Mouse (Mus musculus) cerebral cortex, adult 2 months (tissue): Measurements from ENCODE around the gene Slc25a12.

ENCODE experiments used
- WGBS: fragments of 180-500 bp; shearing (Covaris S2); methylation state at CpG from one replicate; pipeline ENCODE4 v1.1.7; 2018; 5-methylcytosine and 5-hydroxymethylcytosine counted together

Gene Slc25a12

DNA sequence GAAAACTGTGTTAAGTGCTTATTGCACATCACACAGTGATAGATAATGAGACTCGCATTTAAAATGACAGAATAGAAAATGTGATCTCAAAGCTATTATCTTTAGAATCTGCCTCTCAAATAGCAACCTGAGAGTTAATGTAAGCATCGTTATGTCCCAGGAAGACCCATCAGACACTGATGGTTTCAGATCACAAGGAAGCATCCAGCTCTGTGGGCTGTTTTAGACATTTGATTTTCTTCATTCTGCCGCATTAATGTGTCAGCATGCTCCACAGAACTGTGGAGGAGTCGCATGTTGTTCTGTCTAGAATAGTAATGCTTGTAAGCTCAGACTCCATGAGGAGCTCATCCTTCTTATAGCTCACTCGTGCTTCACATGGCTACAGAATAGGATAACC lies 121.5 kb downstream of the Slc25a12 start:
- 51% methylated on average over 5 of the region's 5 CpGs for WGBS

DNA sequence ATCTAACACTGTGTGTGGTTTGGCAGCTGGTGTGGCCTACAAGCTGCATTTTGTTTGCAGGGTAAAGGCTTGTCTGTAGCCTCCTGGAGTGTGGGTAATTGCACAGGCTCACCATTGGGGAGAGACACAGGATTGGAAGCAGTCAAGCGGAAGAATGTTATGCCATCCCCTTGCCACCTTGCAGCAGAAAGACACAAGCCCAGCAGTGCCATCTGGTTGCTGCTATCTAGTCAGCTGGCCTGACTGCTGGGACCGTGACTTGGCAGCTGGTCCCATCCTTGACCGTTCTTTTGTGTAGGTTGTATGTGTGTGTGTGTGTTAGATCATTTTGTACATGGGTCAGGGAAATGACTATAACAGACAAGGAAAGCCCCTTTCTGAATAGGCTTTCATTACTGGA lies 122.1 kb downstream of the Slc25a12 start:
- WGBS, result 28% methylated on average over 3 of the region's 3 CpGs

DNA sequence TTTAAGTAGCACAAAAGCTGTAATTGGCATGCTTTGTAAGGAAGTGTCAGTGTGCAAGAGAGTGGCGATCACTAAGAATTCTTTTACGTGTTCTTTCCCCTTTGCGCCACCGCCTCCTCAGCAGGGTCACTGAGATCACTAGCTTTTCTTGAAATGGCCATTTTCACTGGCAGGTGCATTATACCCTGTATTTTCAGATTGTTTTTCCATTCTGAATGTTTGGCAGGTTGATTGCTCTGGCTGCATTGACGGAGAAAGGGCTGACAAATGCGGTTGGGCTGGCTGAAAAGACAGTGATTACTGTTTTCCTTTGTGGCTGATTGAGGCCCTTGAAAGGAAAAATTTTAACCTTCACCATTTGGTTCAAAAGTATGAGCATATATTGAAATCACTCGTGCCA lies 122.7 kb downstream of the Slc25a12 start:
- WGBS, result 46% methylated on average over 7 of the region's 7 CpGs

DNA sequence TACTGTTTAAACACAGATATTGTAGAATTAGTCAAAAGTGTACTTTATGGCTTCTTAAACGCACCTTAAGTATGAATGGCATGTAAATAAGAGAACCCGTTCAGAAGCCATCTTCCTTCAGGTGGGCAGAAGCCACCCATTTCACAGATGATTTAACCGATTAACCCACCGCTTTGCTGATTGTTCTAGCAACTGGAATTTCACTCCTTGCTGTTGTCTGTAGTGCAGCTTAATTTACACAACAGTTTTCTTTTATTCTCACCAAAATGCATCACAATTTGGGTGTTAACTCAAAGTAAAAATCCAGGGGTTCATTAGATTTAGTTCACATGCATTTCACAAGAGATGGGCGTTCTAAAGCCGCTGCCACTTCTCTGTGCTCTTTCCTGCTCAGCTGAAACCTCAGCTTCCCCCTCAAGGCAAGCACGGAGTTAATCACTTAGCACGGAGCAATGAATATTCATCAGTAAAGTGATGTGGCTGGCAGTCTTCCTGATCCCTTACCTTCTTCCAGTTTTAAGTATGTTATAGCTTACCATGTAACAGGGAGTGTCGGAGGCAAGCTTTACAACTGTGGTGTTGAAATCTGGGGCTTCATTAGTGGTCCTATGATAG lies 124.4 kb downstream of the Slc25a12 start:
- 61% methylated on average over 9 of the region's 9 CpGs for WGBS

DNA sequence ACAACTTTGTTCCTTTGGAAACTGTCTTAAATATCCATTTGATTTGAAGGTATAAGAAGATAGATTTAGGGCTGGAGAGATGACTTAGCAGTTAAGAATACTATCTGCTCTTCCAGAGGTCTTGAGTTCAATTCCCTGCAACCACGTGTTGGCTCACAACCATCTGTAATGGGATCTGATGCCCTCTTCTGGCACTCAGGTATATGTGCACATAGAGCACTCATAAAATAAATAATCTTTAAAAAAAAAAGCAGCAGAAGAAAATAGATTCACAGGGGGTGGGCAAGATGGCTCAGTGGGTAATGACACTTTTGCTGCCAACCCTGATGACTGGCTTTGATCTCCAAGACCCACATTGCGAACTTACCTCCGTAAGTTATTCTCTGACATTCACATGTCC lies 125.4 kb downstream of the Slc25a12 start:
- WGBS, result 89% methylated on average over 3 of the region's 3 CpGs

DNA sequence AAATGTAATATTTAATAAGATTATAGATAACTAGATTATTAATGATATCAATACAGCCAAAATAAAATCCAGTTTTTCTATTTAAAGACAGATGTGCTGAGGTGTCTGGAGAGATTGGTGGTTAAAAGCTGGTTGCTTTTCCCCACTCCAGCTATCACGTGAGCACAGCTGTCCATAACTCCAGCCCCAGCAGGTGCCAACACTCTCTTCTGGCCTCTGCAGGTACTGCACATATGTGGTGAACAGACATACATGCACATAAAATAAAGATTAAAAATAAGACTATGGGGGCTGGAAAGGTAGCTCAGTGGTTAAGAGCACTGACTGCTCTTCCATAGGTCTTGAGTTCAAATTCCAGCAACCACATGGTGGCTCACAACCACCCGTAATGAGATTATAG lies 126.0 kb downstream of the Slc25a12 start:
- WGBS, result 92% methylated on average over 2 of the region's 2 CpGs

DNA sequence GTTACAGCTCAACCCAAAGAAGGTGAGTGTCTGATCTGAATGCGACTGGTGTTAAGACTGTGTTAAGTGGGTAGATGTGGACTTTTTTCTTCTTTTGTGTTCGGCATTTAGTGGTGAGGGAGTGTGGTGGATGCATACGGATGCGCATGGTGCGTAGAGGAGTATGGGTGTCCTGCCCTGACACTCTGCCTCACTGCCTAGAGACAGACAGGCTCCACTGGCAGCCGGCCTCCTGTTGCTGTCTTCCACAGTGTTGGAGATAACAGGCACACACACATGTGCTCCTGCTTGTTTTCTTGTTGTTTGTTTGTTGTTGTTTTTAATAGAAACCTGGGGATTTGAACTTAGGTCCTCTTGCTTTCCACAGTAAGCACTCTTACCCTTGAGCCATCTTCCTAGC lies 131.5 kb downstream of the Slc25a12 start:
- 91% methylated on average over 6 of the region's 6 CpGs for WGBS

DNA sequence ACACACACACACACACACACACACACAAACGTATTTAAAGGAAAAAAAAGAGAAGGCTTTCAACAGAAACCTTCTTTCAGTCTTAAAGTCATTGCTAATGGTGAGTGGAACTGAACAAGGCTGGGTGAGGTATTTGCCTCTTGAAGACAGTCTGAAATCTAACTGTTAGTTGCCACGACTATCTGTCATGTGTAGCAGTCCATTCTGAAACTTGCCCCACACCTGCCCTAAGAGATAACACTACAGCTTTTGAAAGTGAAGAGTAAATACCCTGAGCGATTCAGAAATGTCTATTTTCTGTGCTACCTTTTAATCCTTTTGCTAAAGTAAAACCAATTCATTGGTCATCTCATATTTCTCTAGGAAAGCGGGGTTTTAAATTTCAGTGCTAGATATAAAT lies 132.1 kb downstream of the Slc25a12 start:
- WGBS, result 88% methylated on average over 4 of the region's 4 CpGs

DNA sequence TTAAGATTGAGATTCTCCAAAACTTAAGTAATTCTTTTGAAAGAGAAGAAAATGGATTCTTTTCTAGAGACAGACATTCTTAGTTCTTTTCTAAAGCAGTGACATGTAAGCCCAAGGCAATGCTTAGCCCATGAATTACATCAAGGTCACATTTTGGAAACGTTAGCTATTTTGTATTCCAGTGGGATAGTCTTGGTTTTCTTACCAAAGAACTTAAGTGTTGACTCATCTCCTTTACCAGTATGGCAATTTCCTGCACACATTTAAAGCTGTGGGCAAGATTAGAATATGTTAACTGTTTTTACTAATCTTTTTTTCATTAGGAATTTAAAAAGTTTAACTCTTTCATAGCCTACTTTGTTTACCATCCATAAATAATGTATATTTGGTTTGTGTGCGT lies 134.6 kb downstream of the Slc25a12 start:
- 68% methylated on average over 2 of the region's 2 CpGs for WGBS

DNA sequence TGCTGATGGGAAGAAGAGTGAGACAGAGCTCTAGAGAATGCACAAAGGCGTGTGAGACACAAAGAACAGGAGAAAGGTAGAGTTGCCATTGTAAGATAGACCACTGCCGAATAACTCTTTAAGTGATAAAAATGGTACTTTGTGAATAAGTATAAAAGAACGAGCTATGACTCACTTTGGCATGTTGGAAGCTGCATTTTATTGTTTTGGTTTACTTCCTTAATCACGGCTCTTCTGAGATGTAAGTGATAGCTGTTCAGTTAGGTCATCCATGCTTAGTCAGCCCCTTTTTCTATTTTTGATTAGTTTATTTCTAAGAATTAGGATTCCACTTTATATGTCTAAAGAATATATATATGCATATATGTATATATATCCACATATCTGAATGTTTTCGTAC lies 135.6 kb downstream of the Slc25a12 start:
- 58% methylated on average over 5 of the region's 5 CpGs for WGBS

DNA sequence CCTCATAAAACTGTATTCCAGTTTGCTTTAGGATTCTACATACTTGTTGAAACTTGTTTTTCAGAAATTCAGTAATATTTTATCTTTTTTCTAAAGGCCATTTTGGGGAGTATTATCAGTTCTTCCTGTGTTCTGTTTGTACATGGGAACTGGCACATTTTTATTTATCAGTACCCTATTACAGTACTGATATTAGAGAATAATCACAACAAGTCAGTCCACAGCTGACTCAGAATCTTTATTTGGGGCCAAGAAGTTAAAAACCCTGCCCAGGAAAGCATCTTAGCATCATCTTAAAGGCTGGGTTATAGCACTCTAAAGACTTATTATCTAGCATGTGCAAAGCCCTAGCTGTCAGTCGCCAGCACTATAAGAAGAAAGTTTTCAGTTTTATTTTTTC lies 137.9 kb downstream of the Slc25a12 start:
- WGBS, result 67% methylated on average over 1 of the region's 1 CpGs

DNA sequence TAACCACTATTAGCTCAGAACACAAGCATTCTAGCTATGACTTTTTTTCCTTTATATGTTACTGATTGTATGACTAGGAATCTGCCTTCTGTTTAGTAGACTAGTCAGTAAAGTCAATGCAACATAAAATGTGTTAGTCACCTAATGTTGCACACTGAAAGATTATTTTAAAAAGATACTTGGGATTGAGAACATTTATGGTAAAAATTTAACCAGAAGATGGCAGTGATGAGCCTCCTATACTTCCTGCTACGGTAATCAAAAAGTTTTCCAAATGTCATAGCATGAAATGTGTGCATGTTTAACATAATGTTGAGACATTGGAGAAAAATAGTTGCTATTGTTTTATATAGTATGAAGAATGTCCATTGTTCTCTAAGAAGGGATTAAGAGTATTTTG lies 140.2 kb downstream of the Slc25a12 start:
- 17% methylated on average over 1 of the region's 1 CpGs for WGBS
